Mouse (Mus musculus) thymus, postnatal 10 days (tissue): ENCODE results near the gene Ube4a.

ENCODE experiments used
- DNase-seq, 2 experiments: peaks; one replicate each; pipeline ENCODE4 v3.0.0; 2021; ENCODE audit warnings: low spot score in 2 of 2

Ube4a gene

GRCm38 (mm10) chr9:44900402-44900801 is 65.0 kb downstream of the Ube4a start:
- DNase-seq: peak in 1 of 2 experiments; percentile 23

- DNase-seq: no peak
Measured at GRCm38 (mm10) chr9:44899716-44900115, 65.7 kb downstream of the Ube4a start.

GRCm38 (mm10) chr9:44897024-44897423 is 68.4 kb downstream of the Ube4a start:
- no peak for DNase-seq

- DNase-seq: no peak
Measured at GRCm38 (mm10) chr9:44892664-44893063, 72.7 kb downstream of the Ube4a start.

- DNase-seq: no peak
Measured at GRCm38 (mm10) chr9:44891210-44891609, 74.2 kb downstream of the Ube4a start.

- DNase-seq: no peak
Measured at GRCm38 (mm10) chr9:44890122-44890521, 75.3 kb downstream of the Ube4a start.

- no peak for DNase-seq
Measured at GRCm38 (mm10) chr9:44888114-44888624, 77.2 kb downstream of the Ube4a start.

- DNase-seq: no peak
Measured at GRCm38 (mm10) chr9:44882981-44883569, 82.3 kb downstream of the Ube4a start.

GRCm38 (mm10) chr9:44882436-44882980 is 82.9 kb downstream of the Ube4a start:
- DNase-seq: peak; percentile 60 to 66

- peak; percentile 66 to 72 for DNase-seq
Measured at GRCm38 (mm10) chr9:44881941-44882435, 83.4 kb downstream of the Ube4a start.

- DNase-seq: peak; percentile 96 to 98
Measured at GRCm38 (mm10) chr9:44881221-44881871, 84.1 kb downstream of the Ube4a start, which contains the start of gene Kmt2a. Gene Kmt2a (minus strand): TSS chr9:44881296.

GRCm38 (mm10) chr9:44880309-44881081 is 84.9 kb downstream of the Ube4a start:
- peak; percentile 17 to 37 for DNase-seq

GRCm38 (mm10) chr9:44879694-44880271 is 85.6 kb downstream of the Ube4a start:
- peak; percentile 52 to 65 for DNase-seq

GRCm38 (mm10) chr9:44878776-44879500 is 86.5 kb downstream of the Ube4a start:
- DNase-seq: peak; percentile 41 to 45

GRCm38 (mm10) chr9:44877686-44878085 is 87.7 kb downstream of the Ube4a start:
- no peak for DNase-seq

- no peak for DNase-seq
Measured at GRCm38 (mm10) chr9:44875476-44875875, 89.9 kb downstream of the Ube4a start.

- no peak for DNase-seq
Measured at GRCm38 (mm10) chr9:44874198-44874597, 91.2 kb downstream of the Ube4a start.

- no peak for DNase-seq
Measured at GRCm38 (mm10) chr9:44873665-44874064, 91.7 kb downstream of the Ube4a start.
